ENCODE assay signal across 25 mouse cellular contexts in the genomic region with DNA sequence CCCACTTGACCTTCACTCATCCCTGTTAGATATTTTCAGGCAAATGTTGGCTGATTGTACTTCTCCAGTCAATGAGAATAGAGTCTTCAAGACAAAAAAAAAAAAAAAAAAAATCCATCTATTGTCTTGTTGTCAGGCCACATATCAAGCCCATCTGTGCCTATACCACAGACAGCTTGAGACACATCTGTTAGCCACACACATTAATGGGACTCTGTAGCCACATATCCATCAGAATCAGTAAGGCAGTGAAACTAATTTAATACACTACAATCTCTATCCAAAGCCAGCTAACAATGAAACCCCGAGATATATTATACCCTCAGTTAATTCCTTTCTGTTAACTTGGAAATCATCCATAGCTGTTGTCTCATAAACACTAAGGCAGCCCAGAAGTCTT.
DNase-seq lines count a peak whose midpoint lies in the region; ATAC-seq and TF ChIP-seq lines count a peak whose summit lies in the region.
"Had no signal": no experiment of that assay in that cellular context is flagged by ENCODE, and none has a peak within 500 bp of the region (broad histone marks: within the 10 kb centered on the region; RNA-seq: fewer than 3 reads in every experiment).

No protein-coding gene starts in this region.

- no peak for TF ChIP-seq CTCF in forebrain, postnatal 0 days (IDR thresholded peaks at IDR 0.05; ENCODE audit: low read depth)
- no peak for TF ChIP-seq CTCF in midbrain, postnatal 0 days (IDR thresholded peaks at IDR 0.05)

- H3K9me3 ChIP-seq in forebrain, embryonic 13.5 days (replicated peaks) = no peaks in the 10 kb centered on the region
- no peaks in the 10 kb centered on the region for H3K9me3 ChIP-seq in forebrain, postnatal 0 days (ENCODE audit: low read length)
- no peaks in the 10 kb centered on the region for H3K9me3 ChIP-seq in midbrain, postnatal 0 days (ENCODE audit: low read length)
- no peaks in the 10 kb centered on the region for H3K9me3 ChIP-seq in midbrain, embryonic 16.5 days (replicated peaks; ENCODE audit: control insufficient read depth, low read length, poor library complexity, severe bottlenecking)
- no peaks in the 10 kb centered on the region for H3K9me3 ChIP-seq in hindbrain, embryonic 14.5 days (ENCODE audit: control insufficient read depth, low read length)
- no peaks in the 10 kb centered on the region for H3K9me3 ChIP-seq in neural tube, embryonic 14.5 days (ENCODE audit: control insufficient read depth, low read length)
- H3K9me3 ChIP-seq: embryonic facial prominence, embryonic 10.5 days; G1E; limb, embryonic 12.5 days; liver, embryonic 12.5 days; stomach, embryonic 15.5 days had no signal

- no peaks in the 10 kb centered on the region for H3K4me1 ChIP-seq in forebrain, embryonic 13.5 days
- no peaks in the 10 kb centered on the region for H3K4me1 ChIP-seq in forebrain, postnatal 0 days (ENCODE audit: insufficient read depth)
- no peaks in the 10 kb centered on the region for H3K4me1 ChIP-seq in midbrain, postnatal 0 days (ENCODE audit: insufficient read depth, low read length)
- no peaks in the 10 kb centered on the region for H3K4me1 ChIP-seq in midbrain, embryonic 16.5 days (ENCODE audit: control insufficient read depth, insufficient read depth, low read length)
- H3K4me1 ChIP-seq in hindbrain, embryonic 14.5 days (replicated peaks; ENCODE audit: control insufficient read depth, insufficient read depth, low read length) = no peaks in the 10 kb centered on the region
- no peaks in the 10 kb centered on the region for H3K4me1 ChIP-seq in neural tube, embryonic 14.5 days (ENCODE audit: control insufficient read depth, insufficient read depth, low read length)
- H3K4me1 ChIP-seq: embryonic facial prominence, embryonic 10.5 days; limb, embryonic 12.5 days; liver, embryonic 12.5 days; stomach, embryonic 15.5 days had no signal

- H3K36me3 ChIP-seq in forebrain, embryonic 13.5 days (ENCODE audit: poor library complexity, severe bottlenecking) = no peaks in the 10 kb centered on the region
- no peaks in the 10 kb centered on the region for H3K36me3 ChIP-seq in forebrain, postnatal 0 days (ENCODE audit: insufficient read depth)
- no peaks in the 10 kb centered on the region for H3K36me3 ChIP-seq in midbrain, postnatal 0 days (ENCODE audit: insufficient read depth, low read length)
- H3K36me3 ChIP-seq in midbrain, embryonic 16.5 days (ENCODE audit: control insufficient read depth, insufficient read depth, low read length) = no peaks in the 10 kb centered on the region
- no peaks in the 10 kb centered on the region for H3K36me3 ChIP-seq in hindbrain, embryonic 14.5 days (replicated peaks; ENCODE audit: control insufficient read depth, insufficient read depth)
- no peaks in the 10 kb centered on the region for H3K36me3 ChIP-seq in neural tube, embryonic 14.5 days (ENCODE audit: control insufficient read depth, insufficient read depth, low read length)
- H3K36me3 ChIP-seq: embryonic facial prominence, embryonic 10.5 days; G1E; limb, embryonic 12.5 days; liver, embryonic 12.5 days; stomach, embryonic 15.5 days had no signal

- H3K27me3 ChIP-seq in forebrain, embryonic 13.5 days = no peaks in the 10 kb centered on the region
- no peaks in the 10 kb centered on the region for H3K27me3 ChIP-seq in forebrain, postnatal 0 days (ENCODE audit: insufficient read depth, low read length)
- H3K27me3 ChIP-seq in midbrain, postnatal 0 days (ENCODE audit: insufficient read depth, low read length) = no peaks in the 10 kb centered on the region
- H3K27me3 ChIP-seq in midbrain, embryonic 16.5 days (ENCODE audit: control insufficient read depth, insufficient read depth, low read depth, low read length) = no peaks in the 10 kb centered on the region
- H3K27me3 ChIP-seq in hindbrain, embryonic 14.5 days (ENCODE audit: control insufficient read depth, insufficient read depth, low read length) = no peaks in the 10 kb centered on the region
- no peaks in the 10 kb centered on the region for H3K27me3 ChIP-seq in neural tube, embryonic 14.5 days (ENCODE audit: control insufficient read depth, insufficient read depth, low read length)
- H3K27me3 ChIP-seq: limb, embryonic 12.5 days; liver, embryonic 12.5 days; stomach, embryonic 15.5 days had no signal

- WGBS in forebrain, embryonic 13.5 days = 69% methylated on average over 1 of the region's 1 CpGs
- 29% methylated on average over 1 of the region's 1 CpGs for WGBS in forebrain, postnatal 0 days
- WGBS in midbrain, postnatal 0 days = 37% methylated on average over 1 of the region's 1 CpGs
- 40% methylated on average over 1 of the region's 1 CpGs for WGBS in midbrain, embryonic 16.5 days
- WGBS in hindbrain, embryonic 14.5 days = 35% methylated on average over 1 of the region's 1 CpGs
- 26% methylated on average over 1 of the region's 1 CpGs for WGBS in neural tube, embryonic 14.5 days

- H3K4me3 ChIP-seq in forebrain, embryonic 13.5 days = no peak overlapping the region
- no peak overlapping the region for H3K4me3 ChIP-seq in forebrain, postnatal 0 days (ENCODE audit: low read depth, low read length)
- H3K4me3 ChIP-seq in midbrain, postnatal 0 days (ENCODE audit: low read depth, low read length) = no peak overlapping the region
- H3K4me3 ChIP-seq in midbrain, embryonic 16.5 days (ENCODE audit: low read depth, low read length) = no peak overlapping the region
- H3K4me3 ChIP-seq in hindbrain, embryonic 14.5 days (replicated peaks; ENCODE audit: low read length) = no peak overlapping the region
- H3K4me3 ChIP-seq in neural tube, embryonic 14.5 days (ENCODE audit: low read depth, low read length) = no peak overlapping the region
- H3K4me3 ChIP-seq: embryonic facial prominence, embryonic 10.5 days; limb, embryonic 12.5 days; liver, embryonic 12.5 days; myocyte; stomach, embryonic 15.5 days had no signal

- no peak overlapping the region for H3K9ac ChIP-seq in forebrain, embryonic 13.5 days
- H3K9ac ChIP-seq in forebrain, postnatal 0 days = no peak overlapping the region
- no peak overlapping the region for H3K9ac ChIP-seq in midbrain, postnatal 0 days (replicated peaks; ENCODE audit: low read length, poor library complexity, severe bottlenecking)
- H3K9ac ChIP-seq in midbrain, embryonic 16.5 days (ENCODE audit: low read depth, low read length) = no peak overlapping the region
- H3K9ac ChIP-seq in hindbrain, embryonic 14.5 days = no peak overlapping the region
- H3K9ac ChIP-seq in neural tube, embryonic 14.5 days (replicated peaks; ENCODE audit: low read depth, low read length) = no peak overlapping the region
- H3K9ac ChIP-seq: limb, embryonic 12.5 days; liver, embryonic 12.5 days; stomach, embryonic 15.5 days had no signal

- no peak overlapping the region for H3K27ac ChIP-seq in forebrain, embryonic 13.5 days
- H3K27ac ChIP-seq in forebrain, postnatal 0 days (ENCODE audit: low read depth, low read length) = no peak overlapping the region
- H3K27ac ChIP-seq in midbrain, postnatal 0 days (ENCODE audit: low read depth, low read length) = no peak overlapping the region
- no peak overlapping the region for H3K27ac ChIP-seq in midbrain, embryonic 16.5 days (ENCODE audit: low read length)
- H3K27ac ChIP-seq in hindbrain, embryonic 14.5 days = peak overlapping the region; percentile 54; the same call in 1 of the 2 replicates
- H3K27ac ChIP-seq in neural tube, embryonic 14.5 days (ENCODE audit: low read depth, low read length) = 0 out of 2 replicates have a peak overlapping the region, but pooled peaks have one; percentile 25
- H3K27ac ChIP-seq: embryonic facial prominence, embryonic 10.5 days; kidney, postnatal 0 days; limb, embryonic 12.5 days; liver, embryonic 12.5 days; stomach, embryonic 15.5 days had no signal

- peak; percentile 85 for ATAC-seq in forebrain, embryonic 13.5 days
- ATAC-seq in forebrain, postnatal 0 days = no peak; the same call in 1 of the 2 replicates
- ATAC-seq in midbrain, postnatal 0 days (ENCODE audit: low FRiP score) = no peak
- ATAC-seq in midbrain, embryonic 16.5 days = no peak
- peak; percentile 77 for ATAC-seq in hindbrain, embryonic 14.5 days (ENCODE audit: low FRiP score)
- peak; percentile 95 for ATAC-seq in neural tube, embryonic 14.5 days (ENCODE audit: low read depth)
- ATAC-seq: activated CD4-positive, CD25-positive, alpha-beta regulatory T cell, adult 4 months; liver, embryonic 12.5 days had no signal

- H3K4me2 ChIP-seq in forebrain, embryonic 13.5 days = no peak overlapping the region
- no peak overlapping the region for H3K4me2 ChIP-seq in forebrain, postnatal 0 days (ENCODE audit: low read depth)
- no peak overlapping the region for H3K4me2 ChIP-seq in midbrain, postnatal 0 days (ENCODE audit: low read depth, low read length, poor library complexity, severe bottlenecking)
- H3K4me2 ChIP-seq in midbrain, embryonic 16.5 days (ENCODE audit: low read length) = no peak overlapping the region
- no peak overlapping the region for H3K4me2 ChIP-seq in hindbrain, embryonic 14.5 days (replicated peaks)
- no peak overlapping the region for H3K4me2 ChIP-seq in neural tube, embryonic 14.5 days (ENCODE audit: low read depth, low read length)
- H3K4me2 ChIP-seq: heart, embryonic 11.5 days; limb, embryonic 12.5 days; liver, embryonic 12.5 days; stomach, embryonic 15.5 days had no signal

- no peak for DNase-seq in forebrain, postnatal 0 days
- peak; percentile 24 for DNase-seq in midbrain, postnatal 0 days (ENCODE audit: low spot score)
- peak; percentile 47 for DNase-seq in hindbrain, embryonic 14.5 days (ENCODE audit: low spot score)
- DNase-seq in cerebellum, postnatal 10 days = no peak
- DNase-seq in right cerebral cortex, postnatal 10 days (ENCODE audit: low spot score in 2 of 2) = no peak
- DNase-seq: adrenal gland, postnatal 25 days; cerebellum, adult 18-20 months; cerebellum, postnatal 36 days; heart, postnatal 10 days; kidney, adult 18-20 months; lung, adult 2 months; lung, postnatal 36 days; thymus, adult 18-20 months had no signal

Comparison
In these comparisons a context has a peak if more than half of its experiments do, and no peak if none do; other contexts are left out.
1. ATAC-seq: peak in forebrain, embryonic 13.5 days (single experiment), hindbrain, embryonic 14.5 days (single experiment) and neural tube, embryonic 14.5 days (single experiment); none in forebrain, postnatal 0 days (single experiment), midbrain, postnatal 0 days (single experiment) and midbrain, embryonic 16.5 days (single experiment).
2. H3K27ac ChIP-seq: peak in hindbrain, embryonic 14.5 days (single experiment) and neural tube, embryonic 14.5 days (single experiment); none in forebrain, embryonic 13.5 days (single experiment), forebrain, postnatal 0 days (single experiment), midbrain, postnatal 0 days (single experiment) and midbrain, embryonic 16.5 days (single experiment).
3. DNase-seq: peak in midbrain, postnatal 0 days (single experiment) and hindbrain, embryonic 14.5 days (single experiment); none in forebrain, postnatal 0 days (single experiment), cerebellum, postnatal 10 days (0 of 2) and right cerebral cortex, postnatal 10 days (0 of 2).